Mouse (Mus musculus): Measurements from ENCODE around the gene Stard5. TPM values are rescaled to one million over a fixed set of nuclear protein-coding genes. Genes with fewer than 3 reads are reported as not detected.

Stard5 gene
- polyA plus RNA-seq, 1 experiment from 2014 or later = 29.8 TPM

DNA sequence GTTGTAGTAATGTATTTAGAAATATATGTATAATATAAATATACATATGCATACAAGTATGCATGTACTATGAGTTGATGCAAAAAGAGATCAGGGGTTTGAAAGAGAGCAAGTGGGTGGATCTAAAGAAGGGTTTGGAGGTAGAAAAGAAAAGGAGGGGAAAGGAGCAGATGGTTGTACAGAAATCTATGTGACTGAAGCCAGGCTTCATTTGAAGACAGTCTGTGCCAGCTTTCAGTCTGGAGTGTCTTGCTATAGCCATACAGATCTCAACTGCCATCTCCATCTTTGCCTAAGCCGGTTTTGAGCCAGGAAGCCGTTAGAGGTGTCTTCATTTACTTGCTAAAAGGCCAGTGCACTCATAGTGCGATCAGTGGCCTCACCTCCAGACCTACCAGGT, 16.5 kb upstream of the Stard5 start:
- no peak overlapping the region for H3K27ac ChIP-seq
- H3K4me1 ChIP-seq (replicated peaks) = no peaks in the 10 kb centered on the region
- no peak for ATAC-seq (replicated peaks; ENCODE audit: insufficient number of reproducible peaks, insufficient read depth, low FRiP score, low read depth)
- H3K4me3 ChIP-seq = no peak overlapping the region
- WGBS = 93% methylated on average over 3 of the region's 3 CpGs
- no peaks in the 10 kb centered on the region for H3K27me3 ChIP-seq
- H3K36me3 ChIP-seq = no peaks in the 10 kb centered on the region
- H3K9ac ChIP-seq = no peak overlapping the region
- H3K4me2 ChIP-seq = no peak overlapping the region
- H3K9me3 ChIP-seq (replicated peaks) = no peaks in the 10 kb centered on the region

DNA sequence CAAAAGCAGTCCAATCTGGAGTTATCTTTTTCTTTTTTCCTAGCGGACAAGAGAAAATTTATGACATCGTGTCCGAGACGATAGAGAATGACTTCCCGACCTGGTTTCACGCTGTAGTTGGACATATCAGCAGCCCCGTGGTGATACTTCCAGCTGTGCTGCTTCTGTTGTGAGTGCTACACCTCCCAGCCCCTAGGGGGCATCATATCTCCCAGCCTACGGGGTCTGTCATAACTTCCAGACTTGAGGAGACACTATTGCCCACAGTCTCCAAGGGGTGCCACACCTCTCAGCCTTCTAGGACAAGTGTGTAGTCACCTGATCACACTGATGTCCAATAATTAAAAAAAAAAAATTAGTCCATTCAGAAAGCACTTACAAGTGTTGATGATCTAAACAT, 15.9 kb upstream of the Stard5 start:
- Histone ChIP-seq H3K9ac (no peak overlapping the region), H3K36me3 (no peaks in the 10 kb centered on the region), H3K4me2 (no peak overlapping the region), H3K27ac (no peak overlapping the region), H3K4me3 (no peak overlapping the region), H3K9me3 (replicated peaks) (no peaks in the 10 kb centered on the region), H3K4me1 (replicated peaks) (no peaks in the 10 kb centered on the region), H3K27me3 (no peaks in the 10 kb centered on the region)
- ATAC-seq (replicated peaks; ENCODE audit: insufficient number of reproducible peaks, insufficient read depth, low FRiP score, low read depth) = no peak
- WGBS = 82% methylated on average over 8 of the region's 8 CpGs

- Histone ChIP-seq H3K4me3 (no peak overlapping the region), H3K4me1 (replicated peaks) (no peaks in the 10 kb centered on the region), H3K36me3 (no peaks in the 10 kb centered on the region), H3K27ac (no peak overlapping the region), H3K4me2 (no peak overlapping the region), H3K27me3 (no peaks in the 10 kb centered on the region), H3K9ac (no peak overlapping the region), H3K9me3 (replicated peaks) (no peaks in the 10 kb centered on the region)
- WGBS = 86% methylated on average over 3 of the region's 3 CpGs
- ATAC-seq (replicated peaks; ENCODE audit: insufficient number of reproducible peaks, insufficient read depth, low FRiP score, low read depth) = no peak
Measured at GRCm38 (mm10) chr7:83616268-83616667, 15.5 kb upstream of the Stard5 start.

GRCm38 (mm10) chr7:83618709-83619108, 13.1 kb upstream of the Stard5 start:
- no peaks in the 10 kb centered on the region for H3K27me3 ChIP-seq
- WGBS = 89% methylated on average over 1 of the region's 1 CpGs
- H3K27ac ChIP-seq = no peak overlapping the region
- H3K36me3 ChIP-seq = no peaks in the 10 kb centered on the region
- H3K9ac ChIP-seq = no peak overlapping the region
- H3K9me3 ChIP-seq (replicated peaks) = no peaks in the 10 kb centered on the region
- no peak overlapping the region for H3K4me2 ChIP-seq
- no peak for ATAC-seq (replicated peaks; ENCODE audit: insufficient number of reproducible peaks, insufficient read depth, low FRiP score, low read depth)
- no peaks in the 10 kb centered on the region for H3K4me1 ChIP-seq (replicated peaks)
- H3K4me3 ChIP-seq = no peak overlapping the region

GRCm38 (mm10) chr7:83622582-83622981, 9.2 kb upstream of the Stard5 start:
- Histone ChIP-seq H3K4me1 (replicated peaks) (no peaks in the 10 kb centered on the region), H3K36me3 (no peaks in the 10 kb centered on the region), H3K9ac (no peak overlapping the region), H3K27ac (no peak overlapping the region), H3K4me2 (no peak overlapping the region), H3K27me3 (no peaks in the 10 kb centered on the region), H3K9me3 (replicated peaks) (no peaks in the 10 kb centered on the region), H3K4me3 (no peak overlapping the region)
- 87% methylated on average over 6 of the region's 6 CpGs for WGBS
- no peak for ATAC-seq (replicated peaks; ENCODE audit: insufficient number of reproducible peaks, insufficient read depth, low FRiP score, low read depth)

DNA sequence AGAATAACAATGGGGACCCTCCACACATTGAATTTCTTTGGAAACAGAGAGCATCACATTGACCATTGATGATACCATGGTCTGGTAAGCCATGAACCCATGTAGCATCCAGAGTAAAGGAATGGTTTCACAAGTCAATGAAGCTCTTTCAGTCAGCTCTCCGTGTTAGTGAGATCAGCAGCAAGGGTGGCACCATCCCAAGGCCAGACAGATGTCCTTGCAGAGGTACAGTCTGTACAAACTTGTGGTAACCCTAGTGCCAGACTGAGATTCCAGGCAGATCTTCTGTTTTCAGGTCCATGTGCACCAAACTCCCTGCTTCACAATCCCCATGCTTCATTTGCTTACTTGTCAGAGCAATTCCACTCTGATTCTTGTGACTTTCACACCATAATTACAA, 7.7 kb upstream of the Stard5 start:
- H3K4me2 ChIP-seq = no peak overlapping the region
- ATAC-seq (replicated peaks; ENCODE audit: insufficient number of reproducible peaks, insufficient read depth, low FRiP score, low read depth) = no peak
- H3K9me3 ChIP-seq (replicated peaks) = no peaks in the 10 kb centered on the region
- H3K27ac ChIP-seq = no peak overlapping the region
- no peaks in the 10 kb centered on the region for H3K4me1 ChIP-seq (replicated peaks)
- no peak overlapping the region for H3K9ac ChIP-seq
- WGBS = 74% methylated on average over 1 of the region's 1 CpGs
- H3K36me3 ChIP-seq = no peaks in the 10 kb centered on the region
- H3K4me3 ChIP-seq = no peak overlapping the region
- H3K27me3 ChIP-seq = no peaks in the 10 kb centered on the region

GRCm38 (mm10) chr7:83626557-83627257, 5.1 kb upstream of the Stard5 start:
- no peak for ATAC-seq (replicated peaks; ENCODE audit: insufficient number of reproducible peaks, insufficient read depth, low FRiP score, low read depth)

DNA sequence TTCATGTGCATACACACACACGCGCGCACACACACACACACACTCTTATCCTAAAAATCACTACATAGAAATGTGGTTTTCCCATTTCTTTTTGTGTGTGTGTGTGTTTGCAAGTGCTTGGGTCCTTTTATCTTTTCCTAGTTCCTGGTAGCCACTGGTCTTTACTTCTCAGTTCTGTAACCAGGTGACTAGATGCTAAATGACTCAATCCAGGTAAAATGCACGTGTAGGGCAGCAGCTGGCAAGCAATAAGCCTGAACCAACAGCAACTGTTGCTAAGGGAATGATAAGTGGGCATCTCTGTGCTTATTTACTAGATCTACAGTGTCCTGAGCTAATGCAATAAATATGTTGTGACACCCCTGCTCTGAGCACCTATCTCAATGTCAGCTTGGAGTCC, 4.4 kb upstream of the Stard5 start:
- Histone ChIP-seq H3K9ac (no peak overlapping the region), H3K9me3 (replicated peaks) (no peaks in the 10 kb centered on the region), H3K27ac (no peak overlapping the region), H3K4me1 (replicated peaks) (peaks cover 6% of the 10 kb centered on the region; the same call in 1 of the 2 replicates), H3K4me2 (no peak overlapping the region), H3K4me3 (no peak overlapping the region), H3K36me3 (no peaks in the 10 kb centered on the region), H3K27me3 (no peaks in the 10 kb centered on the region)
- 84% methylated on average over 4 of the region's 4 CpGs for WGBS
- no peak for ATAC-seq (replicated peaks; ENCODE audit: insufficient number of reproducible peaks, insufficient read depth, low FRiP score, low read depth)

More at GRCm38 (mm10) chr7:83626557-83627257, 5.1 kb upstream of the Stard5 start:
- Histone ChIP-seq H3K4me2 (no peak overlapping the region), H3K9ac (no peak overlapping the region), H3K27me3 (no peaks in the 10 kb centered on the region), H3K4me3 (no peak overlapping the region), H3K4me1 (replicated peaks) (peaks cover 6% of the 10 kb centered on the region; the same call in 1 of the 2 replicates), H3K27ac (no peak overlapping the region), H3K36me3 (no peaks in the 10 kb centered on the region), H3K9me3 (replicated peaks) (no peaks in the 10 kb centered on the region)
- 67% methylated on average over 8 of the region's 8 CpGs for WGBS

GRCm38 (mm10) chr7:83631073-83631827, 509 bp upstream of the Stard5 start:
- no peak; the same call in 1 of the 2 replicates for ATAC-seq (replicated peaks; ENCODE audit: insufficient number of reproducible peaks, insufficient read depth, low FRiP score, low read depth)
- peak overlapping the region; percentile 83 for H3K9ac ChIP-seq
- peak overlapping the region; percentile 78 for H3K4me3 ChIP-seq
- H3K36me3 ChIP-seq = no peaks in the 10 kb centered on the region; the same call in 1 of the 2 replicates
- no peaks in the 10 kb centered on the region for H3K9me3 ChIP-seq (replicated peaks)
- peak overlapping the region; percentile 74 for H3K4me2 ChIP-seq
- H3K27me3 ChIP-seq = no peaks in the 10 kb centered on the region
- peaks cover 20% of the 10 kb centered on the region for H3K4me1 ChIP-seq (replicated peaks)
- H3K27ac ChIP-seq = peak overlapping the region; percentile 80
- 8% methylated on average over 11 of the region's 11 CpGs for WGBS

- Histone ChIP-seq H3K4me3 (peak overlapping the region; percentile 78), H3K9ac (peak overlapping the region; percentile 83), H3K27ac (peak overlapping the region; percentile 80; the same call in 1 of the 2 replicates), H3K9me3 (replicated peaks) (no peaks in the 10 kb centered on the region), H3K4me1 (replicated peaks) (peaks cover 20% of the 10 kb centered on the region), H3K4me2 (peak overlapping the region; percentile 74), H3K27me3 (no peaks in the 10 kb centered on the region), H3K36me3 (peaks cover 11% of the 10 kb centered on the region; the same call in 1 of the 2 replicates)
- ATAC-seq (replicated peaks; ENCODE audit: insufficient number of reproducible peaks, insufficient read depth, low FRiP score, low read depth) = no peak
- WGBS = 27% methylated on average over 6 of the region's 6 CpGs
Measured at GRCm38 (mm10) chr7:83632682-83633120, 942 bp downstream of the Stard5 start.

DNA sequence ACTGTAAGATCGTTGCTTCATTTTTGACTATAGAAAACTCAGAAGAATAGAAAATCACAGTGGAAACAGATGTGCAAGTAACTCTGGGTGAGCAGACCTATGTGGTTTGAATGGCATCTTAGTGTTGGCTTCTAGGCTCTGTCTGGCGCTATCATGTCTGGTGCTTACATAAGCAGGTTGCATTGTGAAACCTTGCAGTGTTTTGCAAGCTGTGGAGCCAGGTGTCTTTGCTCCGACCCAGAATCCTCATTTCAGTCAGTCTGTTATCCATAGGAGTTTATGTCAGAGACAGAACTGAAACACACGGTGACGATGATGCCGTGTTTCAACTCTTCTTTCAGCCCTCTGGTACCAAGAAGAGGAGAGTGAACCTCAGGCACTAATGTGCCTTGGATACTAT, 2.1 kb downstream of the Stard5 start:
- Histone ChIP-seq H3K9me3 (replicated peaks) (no peaks in the 10 kb centered on the region), H3K4me3 (peak overlapping the region; percentile 78; the same call in 1 of the 2 replicates), H3K27ac (no peak overlapping the region), H3K27me3 (no peaks in the 10 kb centered on the region), H3K4me2 (peak overlapping the region; percentile 74; the same call in 1 of the 2 replicates), H3K36me3 (peaks cover 22% of the 10 kb centered on the region; the same call in 1 of the 2 replicates), H3K4me1 (replicated peaks) (peaks cover 20% of the 10 kb centered on the region), H3K9ac (no peak overlapping the region)
- no peak for ATAC-seq (replicated peaks; ENCODE audit: insufficient number of reproducible peaks, insufficient read depth, low FRiP score, low read depth)
- 79% methylated on average over 6 of the region's 6 CpGs for WGBS
